Mouse (Mus musculus) fibroblast of lung, adult 2 months (primary cell): ENCODE results near the gene Rin3.

Experiments used
- DNase-seq: peaks from one replicate; pipeline ENCODE4 v3.0.0-alpha.2; 2011; ENCODE audit warnings: low read depth

The Rin3 gene

DNA sequence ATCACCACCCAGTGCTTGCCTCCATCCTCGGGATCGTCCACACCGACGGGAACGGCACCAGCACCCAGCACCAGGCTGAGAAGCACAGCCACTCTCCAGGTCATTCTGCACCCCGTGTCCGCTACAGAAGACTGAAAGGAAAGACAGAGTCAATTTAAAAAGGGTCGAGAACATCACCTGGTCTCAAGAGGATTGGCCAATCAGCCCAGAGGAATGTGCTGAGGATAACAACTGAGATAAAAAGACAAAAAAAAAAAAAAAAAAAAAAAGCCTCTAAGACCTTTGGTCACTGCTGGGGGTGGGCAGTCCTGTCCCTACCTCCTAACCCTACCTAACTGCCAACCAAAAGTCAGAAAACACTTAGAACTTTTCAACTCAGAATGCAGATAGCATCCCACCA is 140.8 kb downstream of the Rin3 start:
- no peak for DNase-seq

DNA sequence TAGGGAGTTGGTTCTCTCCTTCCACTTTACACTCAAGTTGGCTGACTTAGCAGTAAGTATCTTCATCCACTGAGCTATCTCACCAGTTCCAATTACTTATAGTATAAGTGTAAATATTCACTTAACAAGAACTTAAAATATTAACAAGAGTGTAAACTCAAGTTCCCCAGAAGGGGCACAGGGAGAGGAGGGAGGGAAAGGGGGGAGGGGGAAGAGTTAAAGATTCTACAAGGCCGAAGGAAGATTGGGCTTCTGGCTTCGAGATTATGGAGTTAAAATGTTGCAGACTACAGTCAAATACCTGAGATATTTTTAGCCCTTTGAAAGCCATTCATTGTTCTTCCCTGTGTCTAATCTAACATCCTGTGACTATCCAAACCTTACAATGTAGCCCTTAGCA is 141.6 kb downstream of the Rin3 start:
- DNase-seq = no peak

DNA sequence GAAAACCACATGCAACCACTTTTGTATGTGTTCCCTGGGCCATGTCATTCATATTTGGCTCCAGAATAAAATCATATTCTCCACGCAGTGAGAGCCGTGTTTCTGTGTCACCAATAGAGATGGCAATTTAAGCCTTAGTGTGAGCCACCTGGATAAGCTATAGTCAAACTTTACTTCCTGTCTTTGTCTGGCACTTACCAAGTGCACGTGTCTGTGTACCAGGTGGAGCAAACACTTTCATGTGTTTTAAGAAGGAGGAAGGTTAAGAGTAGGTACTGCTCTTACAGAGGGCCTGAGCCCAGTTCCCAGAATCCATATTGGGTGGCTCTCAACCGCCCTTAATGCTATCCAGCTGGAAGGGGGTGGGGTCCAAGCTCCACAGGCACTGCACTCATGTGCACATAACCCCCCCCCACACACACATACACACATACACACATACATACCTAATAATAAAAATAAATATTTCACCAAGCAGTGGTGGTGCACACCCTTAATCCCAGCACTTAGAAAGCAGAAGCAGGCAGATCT is 142.3 kb downstream of the Rin3 start:
- no peak for DNase-seq

DNA sequence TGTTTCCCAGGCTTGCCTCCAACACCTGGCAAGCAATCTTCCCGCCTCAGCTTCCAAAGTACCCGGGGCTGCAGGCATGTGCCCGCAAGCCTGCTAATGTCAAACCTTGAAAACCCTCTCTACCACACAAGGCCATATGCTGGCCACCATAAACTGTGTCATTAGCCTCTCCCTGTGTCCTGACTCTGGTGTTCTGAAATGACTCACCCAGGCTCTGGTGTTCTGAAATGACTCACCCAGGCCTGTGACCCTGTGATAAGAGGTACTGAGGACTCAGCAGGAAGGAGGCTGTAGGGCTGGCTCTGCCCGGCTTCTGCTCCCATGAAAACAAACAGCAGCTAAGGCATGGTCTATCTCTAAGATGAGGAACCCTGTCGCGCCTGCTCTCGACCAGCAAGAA is 143.4 kb downstream of the Rin3 start:
- DNase-seq = no peak

DNA sequence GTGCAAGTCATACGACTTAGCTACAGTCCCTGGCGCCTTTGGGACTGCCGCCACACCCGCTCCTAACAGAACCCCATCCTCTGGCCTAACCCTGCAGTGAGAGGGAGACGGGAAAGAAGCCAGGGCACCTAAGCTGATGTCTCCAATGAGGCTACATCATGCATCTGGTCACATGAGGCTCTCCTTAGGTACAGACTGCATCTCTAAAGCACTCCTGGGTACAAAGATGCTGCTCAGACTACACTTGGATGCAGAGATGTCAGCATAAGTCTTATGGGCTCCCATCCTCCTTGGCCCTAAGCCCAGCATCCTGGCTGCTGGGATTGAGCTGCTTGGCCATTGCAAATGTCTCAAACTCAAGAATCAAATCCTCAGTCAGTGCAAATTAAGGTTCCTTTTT is 146.8 kb downstream of the Rin3 start:
- DNase-seq = no peak

DNA sequence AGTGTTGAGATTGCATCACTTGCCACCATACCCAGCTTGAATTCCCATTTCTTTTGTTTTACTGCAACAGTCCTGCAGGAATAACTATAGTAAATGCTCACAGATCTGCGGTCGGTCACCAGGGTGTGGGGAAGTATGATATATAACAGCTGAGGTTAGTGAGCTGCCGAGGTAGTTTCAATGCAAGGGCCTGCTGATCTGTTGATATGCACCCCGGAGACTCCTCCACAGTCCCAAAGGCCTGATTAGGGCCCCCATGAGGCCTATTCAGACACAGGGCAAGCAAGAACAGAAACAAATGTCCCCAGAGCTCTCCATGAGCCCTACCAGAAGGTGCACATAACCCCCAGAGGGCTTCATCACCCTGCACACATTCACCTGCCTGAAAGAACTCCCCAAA is 147.4 kb downstream of the Rin3 start:
- no peak for DNase-seq

DNA sequence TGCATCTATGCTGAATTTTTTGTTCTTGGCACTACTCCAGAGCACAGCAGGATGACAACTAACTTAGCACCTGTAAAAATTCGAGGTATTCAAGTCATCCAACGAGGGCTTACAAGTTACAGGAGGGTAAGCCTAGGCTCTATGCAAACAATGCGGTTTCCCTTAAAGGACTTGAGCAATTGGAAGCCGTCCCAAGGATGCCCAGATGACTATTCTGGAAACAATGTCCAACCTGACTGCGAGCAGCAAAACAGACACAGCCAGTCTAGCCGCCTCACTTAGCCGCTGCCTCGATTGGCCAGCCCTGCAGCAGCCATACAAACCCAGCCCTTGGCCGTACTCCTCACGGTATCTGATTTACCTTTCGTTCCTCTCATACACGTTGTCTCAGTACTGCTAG is 149.4 kb downstream of the Rin3 start:
- DNase-seq = no peak

DNA sequence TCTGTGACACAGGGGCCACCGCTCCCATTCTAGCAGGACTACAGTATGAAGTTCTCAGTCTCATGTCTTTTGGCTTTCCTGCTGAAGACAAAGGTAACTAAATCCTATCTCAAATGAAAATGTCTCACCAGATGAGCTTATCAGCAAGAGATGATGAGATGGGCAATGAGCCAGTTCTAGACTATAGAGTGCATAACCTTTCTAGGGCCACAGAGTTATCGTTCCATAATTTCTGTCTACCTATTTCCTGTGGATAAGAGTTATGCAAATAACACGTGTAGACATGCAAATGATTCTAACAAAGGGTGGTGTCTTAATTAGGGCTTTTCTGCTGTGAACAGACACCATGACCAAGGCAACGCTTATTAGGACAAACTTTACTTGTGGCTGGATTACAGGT is 151.3 kb downstream of the Rin3 start:
- DNase-seq = no peak

DNA sequence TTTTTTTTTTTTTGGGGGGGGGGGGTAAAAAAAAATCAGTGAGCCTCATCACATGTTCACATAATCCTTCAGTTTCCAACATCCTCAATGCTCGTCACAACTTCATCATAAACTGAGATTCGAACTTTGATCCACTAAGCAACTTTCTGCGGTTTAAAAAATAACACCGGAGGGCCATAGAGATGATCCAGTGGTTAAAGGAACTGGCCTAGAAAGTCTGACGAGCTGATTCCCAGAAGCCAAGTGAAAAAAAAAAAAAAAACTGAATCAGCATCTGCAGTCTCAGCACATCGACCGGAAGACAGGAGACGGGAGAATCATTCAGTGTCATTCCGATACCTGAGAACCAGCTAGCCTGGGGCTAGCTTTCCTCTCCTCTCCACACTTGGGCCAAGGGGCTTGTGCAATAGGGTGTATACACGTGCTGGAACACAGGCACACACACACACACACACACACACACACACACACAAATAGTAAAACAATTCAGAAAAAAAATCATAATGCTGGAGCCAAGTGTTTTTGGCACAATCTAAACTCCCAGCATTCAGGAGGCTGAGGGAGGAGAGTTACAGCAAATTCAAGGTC is 154.2 kb downstream of the Rin3 start:
- no peak for DNase-seq

DNA sequence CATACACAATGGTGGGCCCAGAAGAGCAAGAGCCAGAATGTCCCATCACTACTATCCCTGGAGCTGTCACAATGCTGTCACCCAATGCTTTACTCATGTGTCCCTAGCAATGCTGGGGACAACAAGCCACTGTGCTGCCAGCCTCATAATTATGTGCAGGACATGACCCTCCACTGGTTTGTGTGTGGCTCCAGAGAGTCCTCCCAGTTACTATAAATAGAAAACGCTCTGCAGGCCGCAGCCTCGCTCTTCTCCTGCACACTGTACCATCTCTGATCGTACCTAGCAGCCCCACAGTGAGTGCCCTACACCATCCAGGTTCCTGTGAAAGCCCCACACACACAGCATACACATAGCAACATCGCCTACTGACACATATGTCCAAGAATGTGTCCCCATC is 155.1 kb downstream of the Rin3 start:
- no peak for DNase-seq

DNA sequence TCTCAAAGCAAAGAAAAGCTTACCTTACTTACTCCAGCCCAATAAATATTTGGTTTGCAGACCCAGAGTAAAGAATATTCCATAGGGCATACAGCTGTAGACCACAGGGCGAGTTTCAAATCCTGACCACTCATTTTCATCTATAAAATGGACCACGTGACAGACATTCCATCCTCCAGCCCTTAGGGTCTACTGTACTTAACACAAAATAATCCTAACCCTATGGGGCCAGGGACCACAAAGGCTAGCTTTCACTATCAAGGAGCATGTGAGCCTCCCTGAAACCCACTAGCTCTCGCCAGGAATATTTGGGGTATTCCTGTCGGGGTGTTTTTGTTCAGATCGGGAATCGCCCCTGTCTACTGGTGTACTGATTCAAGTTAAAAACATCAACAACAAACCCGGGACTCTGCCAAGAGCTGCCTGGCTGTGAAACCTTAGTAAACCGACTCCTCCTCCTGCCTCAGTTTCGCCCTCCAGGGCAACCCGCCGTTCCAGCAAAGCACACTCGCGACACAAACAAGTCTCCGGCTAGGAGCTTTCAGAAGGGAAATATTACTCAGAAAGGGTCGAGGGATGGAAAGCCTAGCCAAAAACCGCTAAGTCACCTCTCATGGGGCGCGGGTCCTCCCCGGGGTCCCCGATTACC is 156.3 kb downstream of the Rin3 start:
- DNase-seq = no peak

DNA sequence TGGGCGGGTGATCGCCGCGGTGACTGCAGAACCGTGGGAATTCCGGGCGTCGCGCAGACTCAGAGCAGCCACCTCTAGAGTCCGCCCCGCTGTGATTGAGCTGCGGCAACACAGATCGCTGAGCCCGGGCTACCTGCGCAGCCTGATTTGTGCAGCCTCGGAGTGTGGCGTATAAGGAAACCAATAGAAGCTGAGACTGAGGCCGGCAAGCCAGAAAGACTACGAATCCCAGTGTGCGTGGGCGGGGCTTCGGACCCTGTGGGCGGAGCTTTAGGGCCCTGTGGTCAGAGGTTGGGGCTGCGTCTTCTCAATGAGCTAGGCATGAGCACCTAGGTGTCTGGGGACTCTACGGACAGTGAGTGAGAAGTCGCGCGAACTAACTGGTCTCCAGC is 156.8 kb downstream of the Rin3 start, which contains the start of gene Lgmn:
Lgmn (minus strand) TSS at position 182 of the 392 bp plus-strand sequence.
- DNase-seq = peak; percentile 95
